Mouse (Mus musculus): Measurements from ENCODE around the gene Pdgfa. TPM values are rescaled to one million over a fixed set of nuclear protein-coding genes. Genes with fewer than 3 reads are reported as not detected.

Gene Pdgfa
- polyA plus RNA-seq, 1 experiment from 2014 or later, result 34.5 TPM

- DNase-seq (ENCODE audit: low spot score) (no peak), ATAC-seq (replicated peaks; ENCODE audit: insufficient number of reproducible peaks, low FRiP score, low TSS enrichment, low read depth) (no peak)
- Histone ChIP-seq H3K4me3 (ENCODE audit: low read depth, low read length) (no peak overlapping the region), H3K4me1 (ENCODE audit: control insufficient read depth, insufficient read depth, low read length) (no peaks in the 10 kb centered on the region; the same call in 1 of the 2 replicates), H3K4me2 (ENCODE audit: low read depth, low read length) (no peak overlapping the region), H3K9me3 (replicated peaks; ENCODE audit: control insufficient read depth, low read length) (no peaks in the 10 kb centered on the region), H3K36me3 (replicated peaks; ENCODE audit: control insufficient read depth, insufficient read depth, low read depth, low read length) (no peaks in the 10 kb centered on the region), H3K9ac (replicated peaks; ENCODE audit: low read length) (no peak overlapping the region), H3K27me3 (ENCODE audit: control insufficient read depth, insufficient read depth, low read length) (no peaks in the 10 kb centered on the region), H3K27ac (replicated peaks; ENCODE audit: low read depth, low read length) (no peak overlapping the region)
- 82% methylated on average over 3 of the region's 3 CpGs for WGBS
Measured at GRCm38 (mm10) chr5:138945011-138945410, 52.2 kb downstream of the Pdgfa start.

- no peak overlapping the region for H3K9ac ChIP-seq (replicated peaks; ENCODE audit: low read length)
- H3K4me3 ChIP-seq (ENCODE audit: low read depth, low read length), result no peak overlapping the region
- WGBS, result 84% methylated on average over 7 of the region's 7 CpGs
- DNase-seq (ENCODE audit: low spot score) (no peak), ATAC-seq (replicated peaks; ENCODE audit: insufficient number of reproducible peaks, low FRiP score, low TSS enrichment, low read depth) (no peak)
- no peak overlapping the region for H3K4me2 ChIP-seq (ENCODE audit: low read depth, low read length)
- H3K4me1 ChIP-seq (ENCODE audit: control insufficient read depth, insufficient read depth, low read length), result no peaks in the 10 kb centered on the region; the same call in 1 of the 2 replicates
- H3K9me3 ChIP-seq (replicated peaks; ENCODE audit: control insufficient read depth, low read length), result no peaks in the 10 kb centered on the region
- H3K36me3 ChIP-seq (replicated peaks; ENCODE audit: control insufficient read depth, insufficient read depth, low read depth, low read length), result no peaks in the 10 kb centered on the region
- H3K27ac ChIP-seq (replicated peaks; ENCODE audit: low read depth, low read length), result no peak overlapping the region
- no peaks in the 10 kb centered on the region for H3K27me3 ChIP-seq (ENCODE audit: control insufficient read depth, insufficient read depth, low read length)
Measured at GRCm38 (mm10) chr5:138944551-138944950, 52.6 kb downstream of the Pdgfa start.

GRCm38 (mm10) chr5:138941842-138942241 lies 55.3 kb downstream of the Pdgfa start:
- no peak overlapping the region for H3K4me3 ChIP-seq (ENCODE audit: low read depth, low read length)
- H3K4me1 ChIP-seq (ENCODE audit: control insufficient read depth, insufficient read depth, low read length), result no peaks in the 10 kb centered on the region
- no peak for ATAC-seq (replicated peaks; ENCODE audit: insufficient number of reproducible peaks, low FRiP score, low TSS enrichment, low read depth)
- no peak overlapping the region for H3K4me2 ChIP-seq (ENCODE audit: low read depth, low read length)
- DNase-seq (ENCODE audit: low spot score), result no peak
- 74% methylated on average over 8 of the region's 8 CpGs for WGBS
- no peaks in the 10 kb centered on the region for H3K27me3 ChIP-seq (ENCODE audit: control insufficient read depth, insufficient read depth, low read length)
- no peak overlapping the region for H3K27ac ChIP-seq (replicated peaks; ENCODE audit: low read depth, low read length)
- H3K36me3 ChIP-seq (replicated peaks; ENCODE audit: control insufficient read depth, insufficient read depth, low read depth, low read length), result no peaks in the 10 kb centered on the region
- H3K9ac ChIP-seq (replicated peaks; ENCODE audit: low read length), result no peak overlapping the region
- H3K9me3 ChIP-seq (replicated peaks; ENCODE audit: control insufficient read depth, low read length), result no peaks in the 10 kb centered on the region

- Histone ChIP-seq H3K27me3 (ENCODE audit: control insufficient read depth, insufficient read depth, low read length) (no peaks in the 10 kb centered on the region), H3K4me3 (ENCODE audit: low read depth, low read length) (no peak overlapping the region), H3K4me2 (ENCODE audit: low read depth, low read length) (no peak overlapping the region), H3K9me3 (replicated peaks; ENCODE audit: control insufficient read depth, low read length) (no peaks in the 10 kb centered on the region), H3K36me3 (replicated peaks; ENCODE audit: control insufficient read depth, insufficient read depth, low read depth, low read length) (no peaks in the 10 kb centered on the region), H3K4me1 (ENCODE audit: control insufficient read depth, insufficient read depth, low read length) (no peaks in the 10 kb centered on the region), H3K9ac (replicated peaks; ENCODE audit: low read length) (no peak overlapping the region), H3K27ac (replicated peaks; ENCODE audit: low read depth, low read length) (no peak overlapping the region)
- DNase-seq (ENCODE audit: low spot score) (no peak), ATAC-seq (replicated peaks; ENCODE audit: insufficient number of reproducible peaks, low FRiP score, low TSS enrichment, low read depth) (no peak)
- 88% methylated on average over 4 of the region's 4 CpGs for WGBS
Measured at GRCm38 (mm10) chr5:138940576-138940975, 56.6 kb downstream of the Pdgfa start.

GRCm38 (mm10) chr5:138938572-138939163 lies 58.5 kb downstream of the Pdgfa start:
- DNase-seq (ENCODE audit: low spot score) (no peak), ATAC-seq (replicated peaks; ENCODE audit: insufficient number of reproducible peaks, low FRiP score, low TSS enrichment, low read depth) (no peak)
- H3K27me3 ChIP-seq (ENCODE audit: control insufficient read depth, insufficient read depth, low read length), result no peaks in the 10 kb centered on the region
- no peaks in the 10 kb centered on the region for H3K4me1 ChIP-seq (ENCODE audit: control insufficient read depth, insufficient read depth, low read length)
- H3K4me3 ChIP-seq (ENCODE audit: low read depth, low read length), result no peak overlapping the region
- no peak overlapping the region for H3K9ac ChIP-seq (replicated peaks; ENCODE audit: low read length)
- H3K9me3 ChIP-seq (replicated peaks; ENCODE audit: control insufficient read depth, low read length), result no peaks in the 10 kb centered on the region
- H3K27ac ChIP-seq (replicated peaks; ENCODE audit: low read depth, low read length), result no peak overlapping the region
- H3K4me2 ChIP-seq (ENCODE audit: low read depth, low read length), result no peak overlapping the region
- no peaks in the 10 kb centered on the region for H3K36me3 ChIP-seq (replicated peaks; ENCODE audit: control insufficient read depth, insufficient read depth, low read depth, low read length)
- 64% methylated on average over 3 of the region's 3 CpGs for WGBS

GRCm38 (mm10) chr5:138936399-138937089 lies 60.6 kb downstream of the Pdgfa start:
- DNase-seq (ENCODE audit: low spot score) (no peak), ATAC-seq (replicated peaks; ENCODE audit: insufficient number of reproducible peaks, low FRiP score, low TSS enrichment, low read depth) (no peak)
- H3K4me3 ChIP-seq (ENCODE audit: low read depth, low read length), result no peak overlapping the region
- no peak overlapping the region for H3K9ac ChIP-seq (replicated peaks; ENCODE audit: low read length)
- no peak overlapping the region for H3K4me2 ChIP-seq (ENCODE audit: low read depth, low read length)
- H3K27ac ChIP-seq (replicated peaks; ENCODE audit: low read depth, low read length), result no peak overlapping the region
- no peaks in the 10 kb centered on the region for H3K9me3 ChIP-seq (replicated peaks; ENCODE audit: control insufficient read depth, low read length)
- WGBS, result 69% methylated on average over 8 of the region's 8 CpGs
- H3K36me3 ChIP-seq (replicated peaks; ENCODE audit: control insufficient read depth, insufficient read depth, low read depth, low read length), result no peaks in the 10 kb centered on the region
- H3K27me3 ChIP-seq (ENCODE audit: control insufficient read depth, insufficient read depth, low read length), result no peaks in the 10 kb centered on the region
- peaks cover 11% of the 10 kb centered on the region; the same call in 1 of the 2 replicates for H3K4me1 ChIP-seq (ENCODE audit: control insufficient read depth, insufficient read depth, low read length)

- Histone ChIP-seq H3K9ac (replicated peaks; ENCODE audit: low read length) (no peak overlapping the region), H3K27ac (replicated peaks; ENCODE audit: low read depth, low read length) (no peak overlapping the region; the same call in 1 of the 2 replicates), H3K4me2 (ENCODE audit: low read depth, low read length) (no peak overlapping the region), H3K27me3 (ENCODE audit: control insufficient read depth, insufficient read depth, low read length) (no peaks in the 10 kb centered on the region), H3K36me3 (replicated peaks; ENCODE audit: control insufficient read depth, insufficient read depth, low read depth, low read length) (no peaks in the 10 kb centered on the region), H3K4me3 (ENCODE audit: low read depth, low read length) (no peak overlapping the region), H3K4me1 (ENCODE audit: control insufficient read depth, insufficient read depth, low read length) (peaks cover 11% of the 10 kb centered on the region; the same call in 1 of the 2 replicates), H3K9me3 (replicated peaks; ENCODE audit: control insufficient read depth, low read length) (no peaks in the 10 kb centered on the region)
- ATAC-seq (replicated peaks; ENCODE audit: insufficient number of reproducible peaks, low FRiP score, low TSS enrichment, low read depth) (no peak), DNase-seq (ENCODE audit: low spot score) (no peak)
- WGBS, result 33% methylated on average over 6 of the region's 6 CpGs
Measured at GRCm38 (mm10) chr5:138934540-138934939, 62.6 kb downstream of the Pdgfa start.
